Comparison of ENCODE assay signal across 10 mouse cellular contexts in the genomic region with DNA sequence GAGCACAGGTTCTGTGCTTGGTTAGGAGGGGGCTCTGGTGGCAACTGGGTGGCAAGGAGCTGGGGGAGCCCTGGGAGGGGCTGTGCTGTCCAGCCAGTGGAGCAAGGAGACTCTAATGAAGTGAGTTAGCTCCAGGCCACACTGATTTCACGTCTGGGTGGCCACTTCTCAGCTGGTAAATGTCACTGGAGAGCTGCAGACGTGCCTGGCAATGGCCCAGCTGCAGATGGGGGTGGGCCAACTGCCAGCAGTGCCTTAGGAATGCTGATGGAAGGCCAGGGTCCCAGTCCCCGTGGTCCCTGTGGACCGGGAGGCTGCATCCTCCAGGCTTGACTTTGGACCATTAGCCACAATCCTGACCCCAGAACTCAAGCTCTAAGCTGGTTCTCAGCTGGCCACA. TPM values are rescaled to one million over a fixed set of nuclear protein-coding genes. Genes with fewer than 3 reads are reported as not detected.
DNase-seq lines count a peak whose midpoint lies in the region; ATAC-seq and TF ChIP-seq lines count a peak whose summit lies in the region.
"Had no signal": no experiment of that assay in that cellular context is flagged by ENCODE, and none has a peak within 500 bp of the region (broad histone marks: within the 10 kb centered on the region; RNA-seq: fewer than 3 reads in every experiment).

No protein-coding gene starts in this region.

- H3K27ac ChIP-seq in kidney, embryonic 14.5 days (ENCODE audit: low read depth, low read length) = no peak overlapping the region
- H3K27ac ChIP-seq in kidney, postnatal 0 days = no peak overlapping the region
- H3K27ac ChIP-seq: embryonic facial prominence, embryonic 13.5 days; liver, embryonic 15.5 days had no signal

- no peak overlapping the region for H3K4me3 ChIP-seq in kidney, embryonic 14.5 days (ENCODE audit: low read length)
- H3K4me3 ChIP-seq in kidney, postnatal 0 days (replicated peaks; ENCODE audit: low read depth, low read length) = no peak overlapping the region
- H3K4me3 ChIP-seq: embryonic facial prominence, embryonic 13.5 days; liver, embryonic 15.5 days had no signal

- no peak for TF ChIP-seq CTCF in kidney, postnatal 0 days (IDR thresholded peaks at IDR 0.05; ENCODE audit: low read depth)

- peaks cover 11% of the 10 kb centered on the region for H3K27me3 ChIP-seq in kidney, embryonic 14.5 days (ENCODE audit: control insufficient read depth, insufficient read depth, low read length)
- no peaks in the 10 kb centered on the region for H3K27me3 ChIP-seq in kidney, postnatal 0 days (ENCODE audit: insufficient read depth, low read length)

- no peaks in the 10 kb centered on the region for H3K4me1 ChIP-seq in kidney, embryonic 14.5 days (ENCODE audit: control insufficient read depth, insufficient read depth, low read length)
- H3K4me1 ChIP-seq in kidney, postnatal 0 days (replicated peaks; ENCODE audit: insufficient read depth, low read length) = no peaks in the 10 kb centered on the region
- H3K4me1 ChIP-seq: embryonic facial prominence, embryonic 13.5 days; liver, embryonic 15.5 days had no signal

- WGBS in kidney, embryonic 14.5 days = 14% methylated on average over 4 of the region's 4 CpGs
- 13% methylated on average over 4 of the region's 4 CpGs for WGBS in kidney, postnatal 0 days

- intact Hi-C loops in heart, postnatal 14 days (cut with DNase I) = no loop called here

- no peak overlapping the region for H3K4me2 ChIP-seq in kidney, embryonic 14.5 days (replicated peaks; ENCODE audit: low read depth, low read length)
- no peak overlapping the region for H3K4me2 ChIP-seq in kidney, postnatal 0 days (ENCODE audit: low read length)
- H3K4me2 ChIP-seq: embryonic facial prominence, embryonic 13.5 days; liver, embryonic 15.5 days had no signal

- ATAC-seq in kidney, embryonic 14.5 days (ENCODE audit: low FRiP score, low TSS enrichment) = no peak
- peak; percentile 27; the same call in 1 of the 2 replicates for ATAC-seq in kidney, postnatal 0 days (replicated peaks; ENCODE audit: low FRiP score, low read depth)
- ATAC-seq: inflammation-experienced regulatory T-cells, adult 6 months had no signal

- H3K9ac ChIP-seq in kidney, embryonic 14.5 days (ENCODE audit: low read depth, low read length) = no peak overlapping the region
- no peak overlapping the region for H3K9ac ChIP-seq in kidney, postnatal 0 days (ENCODE audit: low read depth, low read length)
- H3K9ac ChIP-seq: embryonic facial prominence, embryonic 13.5 days; liver, embryonic 15.5 days had no signal

- no peaks in the 10 kb centered on the region for H3K9me3 ChIP-seq in kidney, embryonic 14.5 days (ENCODE audit: control insufficient read depth, low read length)
- no peaks in the 10 kb centered on the region for H3K9me3 ChIP-seq in kidney, postnatal 0 days (replicated peaks; ENCODE audit: low read length)
- H3K9me3 ChIP-seq: embryonic facial prominence, embryonic 13.5 days; liver, embryonic 15.5 days had no signal

- DNase-seq in kidney, adult 11 months = peak; percentile 30
- DNase-seq in Muller cell, postnatal 12 days (ENCODE audit: inconsistent ontology term) = peak; percentile 68
- peak; percentile 55 to 60 for DNase-seq in heart, postnatal 14 days
- DNase-seq in kidney, postnatal 0 days (ENCODE audit: low spot score) = peak; percentile 49
- no peak for DNase-seq in thymus, postnatal 14 days
- DNase-seq in thymus, postnatal 4 days = no peak

- no peaks in the 10 kb centered on the region for H3K36me3 ChIP-seq in kidney, embryonic 14.5 days (ENCODE audit: control insufficient read depth, insufficient read depth, low read length)
- H3K36me3 ChIP-seq in kidney, postnatal 0 days (ENCODE audit: insufficient read depth, low read length) = no peaks in the 10 kb centered on the region
- H3K36me3 ChIP-seq: embryonic facial prominence, embryonic 13.5 days; liver, embryonic 15.5 days had no signal

RNA-seq across cellular contexts. Expression of a gene that starts 13.9 kb away (rescaled TPM):
- 0.13 TPM in 1 of 2 replicates, not detected in the other for polyA plus RNA-seq in kidney, embryonic 14.5 days (2014; fragmentation: Nextera tagmentation; extraction: Ambion mirVana)
- not detected for total RNA-seq in heart, postnatal 14 days (2021)
- polyA plus RNA-seq in kidney, postnatal 0 days (2015; fragmentation: Nextera tagmentation; extraction: Ambion mirVana) = 0.08 and 0.09 TPM in 2 replicates

RNA-seq across cellular contexts. Expression of a gene that starts 56.0 kb away (rescaled TPM):
- polyA plus RNA-seq in kidney, embryonic 14.5 days (2014; fragmentation: Nextera tagmentation; extraction: Ambion mirVana) = 59.8 and 77.4 TPM in 2 replicates
- 10 to 100 TPM; 21.0 to 22.6 TPM for total RNA-seq in heart, postnatal 14 days (2021)
- polyA plus RNA-seq in kidney, postnatal 0 days (2015; fragmentation: Nextera tagmentation; extraction: Ambion mirVana) = 76.3 and 81.7 TPM in 2 replicates

RNA-seq across cellular contexts. Expression of a gene that starts 56.3 kb away (rescaled TPM):
- polyA plus RNA-seq in kidney, embryonic 14.5 days (2014; fragmentation: Nextera tagmentation; extraction: Ambion mirVana) = 800 and 1,083 TPM in 2 replicates
- total RNA-seq in heart, postnatal 14 days (2021) = 1,000 to 10,000 TPM; 1,424 to 1,479 TPM
- polyA plus RNA-seq in kidney, postnatal 0 days (2015; fragmentation: Nextera tagmentation; extraction: Ambion mirVana) = 1,603 and 1,802 TPM in 2 replicates

Comparison
In these comparisons a context has a peak if more than half of its experiments do, and no peak if none do; other contexts are left out.
1. DNase-seq: peak in kidney, adult 11 months (single experiment), Muller cell, postnatal 12 days (single experiment), heart, postnatal 14 days (2 of 2) and kidney, postnatal 0 days (single experiment); none in thymus, postnatal 14 days (single experiment) and thymus, postnatal 4 days (single experiment).